Mouse (Mus musculus) kidney, postnatal 14 days (tissue): Measurements from ENCODE around the gene Trim31.
A peak's percentile ranks its signal among the peaks of the same experiment; 100 is the strongest.

ENCODE experiments used
- DNase-seq: peaks from one replicate; pipeline ENCODE4 v3.0.0; 2022; ENCODE audit warnings: mixed read lengths

The Trim31 gene

GRCm38 (mm10) chr17:36947051-36947819 lies 49.3 kb downstream of the Trim31 start:
- DNase-seq, result peak; percentile 67

DNA sequence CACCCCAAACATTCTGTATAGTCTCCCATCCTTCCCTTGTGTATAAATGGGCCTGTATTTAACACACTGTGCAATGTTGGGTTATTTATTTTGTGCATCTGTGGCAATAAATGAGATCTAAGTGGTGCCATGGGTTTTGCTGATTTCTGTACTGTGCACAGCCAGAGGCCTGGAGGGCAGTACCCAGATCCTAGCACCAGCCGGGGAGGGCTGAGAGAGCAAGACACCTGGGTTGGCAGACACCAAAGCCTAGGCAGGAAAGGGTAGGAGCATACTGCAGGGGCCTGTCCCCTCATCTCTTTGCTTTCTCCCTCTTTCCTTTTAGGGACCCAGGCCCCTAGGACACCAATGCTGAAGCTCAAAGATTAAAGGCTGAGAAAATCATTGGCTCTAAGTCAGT lies 50.4 kb downstream of the Trim31 start:
- DNase-seq, result no peak

- DNase-seq, result no peak
These were observed 51.3 kb downstream of the Trim31 start for GRCm38 (mm10) chr17:36949265-36949664.

- DNase-seq, result peak; percentile 97
These were observed 53.3 kb downstream of the Trim31 start, which contains the start of gene Ppp1r11 for GRCm38 (mm10) chr17:36950981-36951947. Gene Ppp1r11, minus strand, starts transcription at chr17:36951741.

GRCm38 (mm10) chr17:36952631-36953030 lies 54.7 kb downstream of the Trim31 start:
- no peak for DNase-seq

DNA sequence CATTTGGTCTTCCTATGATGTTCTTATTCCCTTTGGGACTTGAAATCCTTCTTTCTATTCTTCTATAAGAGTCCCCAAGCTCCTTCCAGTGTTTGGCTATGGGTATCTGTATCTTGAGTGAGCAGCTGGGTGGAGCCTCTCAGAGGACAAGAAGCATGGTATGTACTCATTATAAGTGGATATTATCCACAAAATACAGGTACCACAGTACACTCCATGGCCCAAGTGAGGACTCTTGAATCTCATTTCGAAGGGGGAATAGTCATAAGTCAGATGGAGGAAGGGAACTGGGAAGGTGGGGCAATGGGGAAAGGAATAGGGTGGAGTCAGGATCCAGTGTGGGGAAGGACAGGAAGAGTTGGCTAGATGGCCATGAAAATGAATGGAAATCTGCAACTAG lies 55.1 kb downstream of the Trim31 start:
- no peak for DNase-seq

- DNase-seq, result peak; percentile 98
These were observed 60.3 kb downstream of the Trim31 start, which contains the start of the genes Znrd1 and Znrd1as for GRCm38 (mm10) chr17:36957999-36958743. Gene Znrd1, minus strand, starts transcription at chr17:36958559. Gene Znrd1as, plus strand, starts transcription at chr17:36958592.

DNA sequence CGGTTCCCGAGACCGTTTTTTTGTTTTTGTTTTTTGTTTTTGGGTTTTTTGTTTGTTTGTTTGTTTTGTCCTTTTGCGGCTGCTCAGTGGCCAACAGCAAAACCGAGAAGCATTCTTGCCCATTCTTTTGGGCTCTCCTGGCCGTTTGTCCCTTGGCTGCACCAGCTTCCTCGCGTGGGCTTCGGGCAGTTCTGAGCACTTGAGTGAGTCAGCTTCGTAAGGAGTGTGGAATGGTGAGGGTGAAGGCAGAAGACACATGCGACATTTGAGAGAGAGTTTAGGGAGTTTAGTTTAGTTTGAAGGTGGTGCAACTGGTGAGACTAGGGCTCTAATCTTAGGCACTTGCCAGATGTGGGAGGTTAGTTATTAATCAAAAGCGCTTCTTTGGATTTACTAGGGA lies 61.0 kb downstream of the Trim31 start:
- DNase-seq, result no peak
